Mouse (Mus musculus) olfactory bulb, adult 2 months (tissue): ENCODE results near the gene Ap1b1.

ENCODE experiments used
- CTCF ChIP-seq: fragments of 200-500 bp; IDR thresholded peaks from 2 replicates; pipeline ENCODE4 v1.5.1; 2012; ENCODE audit warnings: low read depth, mild to moderate bottlenecking, low read length, moderate library complexity; ENCODE audit not compliant: insufficient read depth
- POLR2A ChIP-seq: fragments of 200-500 bp; IDR thresholded peaks from 2 replicates; pipeline ENCODE4 v1.6.1; 2012; ENCODE audit warnings: mild to moderate bottlenecking, low read depth, low read length, moderate library complexity; ENCODE audit not compliant: insufficient read depth

GRCm38 (mm10) chr11:5062326-5062725 lies 75.7 kb downstream of the Ap1b1 start:
- no peak for TF ChIP-seq CTCF
- TF ChIP-seq POLR2A, result no peak
